Mouse (Mus musculus) erythroblast, embryonic 14.5 days (primary cell): Measurements from ENCODE around the gene 2510039O18Rik. TPM values are rescaled to one million over a fixed set of nuclear protein-coding genes. Genes with fewer than 3 reads are reported as not detected.

ENCODE experiments used
- H3K27me3 ChIP-seq: 2 replicates; pipeline ENCODE4 v1.6.1; 2012; ENCODE audit warnings: inconsistent platforms; ENCODE audit not compliant: control insufficient read depth
- H3K36me3 ChIP-seq: 2 replicates; pipeline ENCODE4 v1.6.1; 2012; ENCODE audit warnings: mild to moderate bottlenecking, inconsistent platforms; ENCODE audit not compliant: control insufficient read depth
- H3K4me1 ChIP-seq: 2 replicates; pipeline ENCODE4 v1.6.1; 2012; ENCODE audit warnings: inconsistent platforms; ENCODE audit not compliant: control insufficient read depth
- H3K4me3 ChIP-seq: replicated peaks from 2 replicates; pipeline ENCODE3; 2012; ENCODE audit warnings: moderate library complexity, mild to moderate bottlenecking, inconsistent platforms
- H3K9me3 ChIP-seq: 2 replicates; pipeline ENCODE4 v1.6.1; 2012; ENCODE audit warnings: low read length, inconsistent platforms, mixed read lengths; ENCODE audit not compliant: control insufficient read depth
- GATA1 ChIP-seq: IDR thresholded peaks from 2 replicates; pipeline ENCODE4 v1.6.1; 2012; ENCODE audit warnings: low read length, inconsistent platforms, mixed read lengths
- TAL1 ChIP-seq: IDR thresholded peaks from 3 replicates; pipeline ENCODE4 v1.6.1; 2012; ENCODE audit warnings: low read length, inconsistent platforms, mixed read lengths
- polyA plus RNA-seq: library from polyadenylated mRNA; stranded (reverse); fragments of >175 nt; gene quantifications from 2 replicates; pipeline ENCODE4 v1.2.3, GENCODE M21; 2012

Gene 2510039O18Rik
- polyA plus RNA-seq, 1 experiment = 5.7 TPM

DNA sequence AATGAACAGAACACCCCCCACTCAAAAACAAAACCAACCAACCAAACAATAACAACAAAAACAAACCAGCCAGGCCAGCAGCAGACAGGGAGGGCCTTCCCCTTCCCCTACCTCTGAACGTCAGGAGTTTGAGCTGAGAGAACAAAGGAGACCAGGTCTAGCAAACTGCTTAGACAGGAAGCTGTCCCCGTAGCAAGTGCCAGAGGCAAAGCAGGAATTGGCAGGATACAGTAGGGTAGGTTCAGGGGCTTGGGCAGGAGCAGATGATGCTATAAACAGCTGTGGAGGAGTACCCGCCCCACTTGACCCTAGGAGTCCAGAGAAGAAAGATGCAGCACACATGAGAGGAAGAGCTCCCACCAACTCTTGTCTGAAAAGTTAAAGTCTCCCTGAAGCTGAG lies 6.6 kb upstream of the 2510039O18Rik start:
- peaks cover 16% of the 10 kb centered on the region for H3K4me1 ChIP-seq

DNA sequence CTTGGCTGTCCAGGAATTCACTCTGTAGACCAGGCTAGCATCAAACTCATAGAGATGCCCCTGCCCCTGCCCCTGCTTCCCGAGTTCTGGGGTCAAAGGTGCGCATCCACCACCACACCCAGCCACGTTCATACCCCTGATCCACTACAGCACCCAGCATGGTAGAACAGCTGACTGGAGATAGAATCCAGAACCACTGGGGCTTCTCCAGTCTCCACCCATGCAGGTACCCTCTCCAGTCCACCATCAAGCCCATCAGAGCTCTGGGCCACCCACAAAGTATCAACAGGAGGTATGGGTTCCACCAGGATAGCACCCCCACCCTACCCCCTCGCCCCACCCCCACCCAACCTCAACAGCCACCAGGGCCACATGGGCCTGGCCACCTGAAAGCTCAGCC lies 6.1 kb upstream of the 2510039O18Rik start:
- Histone ChIP-seq H3K4me3 (no peak overlapping the region), H3K4me1 (peaks cover 16% of the 10 kb centered on the region), H3K36me3 (no peaks in the 10 kb centered on the region; the same call in 1 of the 2 replicates), H3K27me3 (peaks cover 33% of the 10 kb centered on the region), H3K9me3 (no peaks in the 10 kb centered on the region)
- no peak for TF ChIP-seq GATA1
- TF ChIP-seq TAL1 = no peak

More for the DNA sequence above, 6.6 kb upstream of the 2510039O18Rik start:
- no peaks in the 10 kb centered on the region for H3K9me3 ChIP-seq
- H3K36me3 ChIP-seq = no peaks in the 10 kb centered on the region; the same call in 1 of the 2 replicates
- TF ChIP-seq GATA1 = no peak
- no peak for TF ChIP-seq TAL1
- H3K4me3 ChIP-seq = no peak overlapping the region
- H3K27me3 ChIP-seq = peaks cover 33% of the 10 kb centered on the region

- Histone ChIP-seq H3K36me3 (no peaks in the 10 kb centered on the region; the same call in 1 of the 2 replicates), H3K27me3 (peaks cover 33% of the 10 kb centered on the region), H3K4me1 (peaks cover 22% of the 10 kb centered on the region), H3K4me3 (peak overlapping the region; percentile 69), H3K9me3 (no peaks in the 10 kb centered on the region)
- TF ChIP-seq GATA1 = no peak
- TF ChIP-seq TAL1 = no peak
Observed at GRCm38 (mm10) chr4:147935904-147936303, 4.8 kb upstream of the 2510039O18Rik start.

- Histone ChIP-seq H3K4me1 (peaks cover 26% of the 10 kb centered on the region), H3K36me3 (no peaks in the 10 kb centered on the region; the same call in 1 of the 2 replicates), H3K27me3 (peaks cover 33% of the 10 kb centered on the region), H3K9me3 (no peaks in the 10 kb centered on the region), H3K4me3 (peak within 1 kb of the TSS; percentile 69)
- TF ChIP-seq GATA1 (no peak), TAL1 (no peak)
Observed at GRCm38 (mm10) chr4:147936331-147936954, 4.3 kb upstream of the 2510039O18Rik start, which contains the start of gene Plod1. Gene Plod1, minus strand, starts transcription at chr4:147936767.

DNA sequence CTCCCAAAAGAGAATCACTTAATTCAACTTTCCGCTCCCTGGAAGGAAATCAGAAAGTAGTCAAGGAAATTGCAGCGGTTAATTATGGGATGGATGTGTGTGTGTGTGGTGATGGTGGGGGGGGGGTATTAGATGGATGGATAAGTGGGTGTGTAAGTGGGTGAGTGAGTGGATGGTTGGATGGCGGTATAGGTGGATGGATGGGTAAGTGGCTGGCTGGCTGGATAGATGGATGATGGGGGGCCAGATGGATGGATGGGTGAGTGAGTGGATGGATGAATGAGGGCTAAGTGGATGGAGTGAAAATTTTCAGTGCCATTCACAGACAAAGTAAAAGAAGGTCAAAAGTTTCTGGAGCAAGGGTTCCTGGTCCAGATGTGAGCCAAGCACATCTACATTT lies 3.7 kb upstream of the 2510039O18Rik start:
- Histone ChIP-seq H3K4me3 (peak overlapping the region; percentile 69), H3K27me3 (peaks cover 33% of the 10 kb centered on the region)

DNA sequence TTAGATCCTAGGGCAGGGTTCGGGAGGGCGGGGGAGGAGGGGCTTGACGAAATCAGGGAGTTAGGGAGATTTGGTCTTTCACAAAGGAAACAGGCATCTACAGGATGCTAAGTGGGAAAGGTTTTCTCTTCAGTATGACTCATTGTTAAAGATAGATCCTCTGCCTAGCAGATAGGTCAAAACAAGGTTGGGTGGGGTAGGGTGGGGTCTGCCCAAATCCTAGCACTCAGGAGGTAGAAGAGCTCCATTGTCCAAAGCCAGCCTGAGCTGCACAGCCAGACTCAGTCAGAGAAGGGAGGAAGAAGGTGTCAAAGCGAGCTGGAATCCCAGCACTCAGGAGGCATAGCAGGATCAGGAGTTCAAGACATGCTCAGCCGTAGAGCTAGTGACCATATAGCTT lies 3.2 kb upstream of the 2510039O18Rik start:
- H3K4me1 ChIP-seq = peaks cover 37% of the 10 kb centered on the region
- H3K4me3 ChIP-seq = no peak overlapping the region
- peaks cover 5% of the 10 kb centered on the region for H3K36me3 ChIP-seq
- TF ChIP-seq GATA1 (no peak), TAL1 (no peak)
- peaks cover 33% of the 10 kb centered on the region for H3K27me3 ChIP-seq
- H3K9me3 ChIP-seq = no peaks in the 10 kb centered on the region

More for the DNA sequence above, 3.7 kb upstream of the 2510039O18Rik start:
- Histone ChIP-seq H3K4me1 (peaks cover 32% of the 10 kb centered on the region), H3K36me3 (peaks cover 4% of the 10 kb centered on the region), H3K9me3 (no peaks in the 10 kb centered on the region)
- TF ChIP-seq GATA1 = no peak

DNA sequence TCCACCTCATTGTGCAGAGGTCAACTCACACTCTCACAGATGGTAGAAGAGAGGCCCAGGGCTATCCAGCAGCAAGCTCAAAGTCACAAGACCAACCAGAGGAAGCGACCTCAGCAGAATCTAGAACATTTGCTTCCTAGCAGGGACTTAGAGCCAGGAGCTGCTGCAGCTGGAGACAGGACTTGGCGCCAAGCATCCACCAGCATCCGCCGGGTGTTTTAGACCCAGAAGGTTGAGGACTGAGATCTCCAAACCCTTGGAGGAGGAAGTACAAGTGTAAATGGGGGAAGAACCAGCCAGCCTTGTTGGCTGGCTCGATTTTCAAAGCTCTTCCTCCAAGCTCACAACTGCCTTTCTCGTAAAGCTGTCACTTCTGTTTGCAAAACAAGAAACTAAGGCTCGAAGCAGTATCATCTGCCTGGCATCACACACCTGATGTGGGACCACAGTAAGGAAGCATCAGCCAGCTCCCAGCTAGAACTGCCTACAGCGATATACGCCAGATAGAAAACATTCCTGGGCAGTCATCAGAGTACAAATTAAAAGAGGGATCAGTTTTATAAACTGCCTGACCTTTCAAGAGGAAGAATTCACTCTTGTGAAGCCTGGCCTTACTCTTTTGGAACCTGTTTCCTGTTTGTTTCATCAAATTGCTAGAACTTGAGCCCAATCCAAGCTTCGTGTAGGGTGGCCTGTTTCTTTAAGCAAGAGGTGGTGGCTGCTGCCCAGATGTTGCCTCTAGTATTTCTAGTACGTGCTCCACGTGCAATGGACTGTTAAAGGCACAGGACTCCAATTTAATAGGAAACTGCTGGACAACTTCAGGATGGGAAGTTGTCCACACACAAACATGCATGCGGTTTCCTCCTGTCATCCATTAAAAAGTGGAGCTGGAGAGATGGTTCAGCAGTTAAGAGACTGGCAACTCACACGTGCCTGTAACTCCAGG lies 2.3 kb upstream of the 2510039O18Rik start:
- Histone ChIP-seq H3K4me3 (no peak overlapping the region), H3K27me3 (peaks cover 33% of the 10 kb centered on the region), H3K4me1 (peaks cover 46% of the 10 kb centered on the region), H3K36me3 (peaks cover 12% of the 10 kb centered on the region), H3K9me3 (no peaks in the 10 kb centered on the region)
- TF ChIP-seq TAL1 (no peak), GATA1 (no peak)

DNA sequence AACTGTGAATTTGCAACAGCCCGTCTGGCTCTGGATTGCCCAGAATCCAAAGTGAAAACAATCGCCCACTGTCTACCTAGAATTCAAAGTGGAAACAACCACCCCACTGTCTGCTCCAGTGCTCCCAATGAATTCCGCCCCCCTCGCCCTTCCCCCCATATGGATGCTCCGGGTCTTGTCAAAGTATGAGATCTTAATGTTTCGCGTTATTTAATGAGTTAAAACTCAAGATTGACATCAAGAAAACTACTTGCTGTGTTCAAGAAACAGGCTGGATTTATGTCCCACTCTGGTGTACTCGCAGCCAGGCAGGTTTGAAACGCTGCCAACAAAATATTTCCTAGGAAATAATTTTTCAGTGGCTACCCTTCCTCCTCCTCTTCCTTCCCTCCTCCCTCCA lies 584 bp upstream of the 2510039O18Rik start:
- peaks cover 58% of the 10 kb centered on the region for H3K4me1 ChIP-seq
- no peaks in the 10 kb centered on the region for H3K9me3 ChIP-seq
- TF ChIP-seq GATA1 (no peak), TAL1 (no peak)
- peaks cover 33% of the 10 kb centered on the region for H3K27me3 ChIP-seq
- peak overlapping the region; percentile 91 for H3K4me3 ChIP-seq
- H3K36me3 ChIP-seq = peaks cover 29% of the 10 kb centered on the region
